Mouse (Mus musculus): ENCODE data around the gene Rrp7a. TPM values are rescaled to one million over a fixed set of nuclear protein-coding genes. Genes with fewer than 3 reads are reported as not detected.
"Not testable (repeated sequence)": the region's sequence is repeated elsewhere in the genome, so short reads cannot be mapped to it uniquely, and the experiment has no call there.

The Rrp7a gene
- polyA plus RNA-seq, 1 experiment from 2014 or later, result 85.1 TPM

DNA sequence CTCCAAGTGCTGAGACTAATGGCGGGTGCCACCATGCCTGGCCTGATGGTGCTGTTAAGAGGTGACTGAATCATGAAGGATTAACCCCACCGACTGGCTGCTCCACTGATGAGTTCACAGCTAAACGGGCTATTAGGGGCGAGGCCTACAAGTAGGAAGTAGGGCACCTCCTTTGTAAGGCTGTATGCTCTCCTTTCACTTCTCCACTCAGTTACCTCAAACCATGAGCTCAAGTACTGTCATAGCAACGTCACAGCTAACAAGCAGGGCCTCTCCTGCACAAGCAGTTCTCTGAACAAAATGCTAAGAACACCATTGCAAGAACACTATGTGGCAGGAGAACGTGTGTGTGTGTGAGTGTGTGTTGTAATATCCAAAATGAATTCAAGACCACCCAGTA, 22.9 kb upstream of the Rrp7a start:
- H3K27ac ChIP-seq (ENCODE audit: low read length), result no peak overlapping the region
- WGBS, result 88% methylated on average over 6 of the region's 6 CpGs
- H3K4me3 ChIP-seq (replicated peaks; ENCODE audit: low read length), result no peak overlapping the region
- no peak for ATAC-seq
- peaks cover 5% of the 10 kb centered on the region for H3K36me3 ChIP-seq (ENCODE audit: control insufficient read depth, insufficient read depth)
- H3K9me3 ChIP-seq (ENCODE audit: control insufficient read depth, low read length), result no peaks in the 10 kb centered on the region
- no peak overlapping the region for H3K9ac ChIP-seq (replicated peaks; ENCODE audit: low read depth, low read length)
- no peak overlapping the region for H3K4me2 ChIP-seq (ENCODE audit: low read length)
- no peaks in the 10 kb centered on the region for H3K27me3 ChIP-seq (replicated peaks; ENCODE audit: control insufficient read depth, insufficient read depth, low read length)
- peaks cover 23% of the 10 kb centered on the region for H3K4me1 ChIP-seq (replicated peaks; ENCODE audit: control insufficient read depth, insufficient read depth, low read length)

DNA sequence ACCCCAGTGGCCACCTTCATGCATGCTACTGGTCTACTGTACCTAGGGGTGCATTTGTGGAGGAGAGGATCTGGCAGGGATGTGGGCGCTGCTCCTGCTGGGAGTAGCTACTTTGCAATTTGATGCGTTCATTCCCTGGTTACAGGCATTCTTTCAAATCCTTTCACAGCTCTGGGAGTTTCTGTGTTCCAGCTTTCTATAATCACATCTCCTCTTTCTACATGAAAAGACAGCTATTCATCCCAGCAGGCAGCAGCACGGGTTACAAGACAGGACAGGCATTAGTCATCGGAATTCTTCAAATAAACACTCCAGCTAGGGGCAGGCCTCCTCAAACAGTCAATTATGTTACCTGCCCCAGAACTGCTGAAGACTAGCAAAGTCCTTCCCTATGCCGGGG, 20.3 kb upstream of the Rrp7a start:
- Histone ChIP-seq H3K4me3 (replicated peaks; ENCODE audit: low read length) (no peak overlapping the region), H3K9ac (replicated peaks; ENCODE audit: low read depth, low read length) (no peak overlapping the region), H3K9me3 (ENCODE audit: control insufficient read depth, low read length) (no peaks in the 10 kb centered on the region), H3K27ac (ENCODE audit: low read length) (no peak overlapping the region), H3K36me3 (ENCODE audit: control insufficient read depth, insufficient read depth) (peaks cover 5% of the 10 kb centered on the region), H3K4me1 (replicated peaks; ENCODE audit: control insufficient read depth, insufficient read depth, low read length) (peaks cover 15% of the 10 kb centered on the region), H3K4me2 (ENCODE audit: low read length) (no peak overlapping the region), H3K27me3 (replicated peaks; ENCODE audit: control insufficient read depth, insufficient read depth, low read length) (no peaks in the 10 kb centered on the region)
- 17% methylated on average over 5 of the region's 5 CpGs for WGBS
- ATAC-seq, result no peak

DNA sequence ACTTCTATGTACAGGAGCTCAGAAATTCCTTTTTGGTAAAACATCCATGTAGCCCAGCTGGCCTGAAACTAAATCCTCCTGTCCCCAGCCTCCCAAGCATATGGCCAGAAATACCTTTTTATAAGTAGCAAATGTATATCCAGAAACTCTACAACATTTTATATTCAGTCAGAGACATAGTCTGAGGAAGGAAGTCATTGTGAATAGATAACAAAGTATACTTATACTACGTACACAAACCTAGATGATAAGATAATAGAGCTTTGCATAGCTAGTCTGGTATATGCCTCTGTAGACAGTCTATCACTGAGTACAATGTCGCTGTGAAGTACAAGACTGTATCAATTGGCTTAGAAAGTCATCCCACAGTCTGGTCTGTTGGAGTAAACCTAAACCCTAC, 13.1 kb upstream of the Rrp7a start:
- WGBS, result 95% methylated on average over 2 of the region's 2 CpGs

DNA sequence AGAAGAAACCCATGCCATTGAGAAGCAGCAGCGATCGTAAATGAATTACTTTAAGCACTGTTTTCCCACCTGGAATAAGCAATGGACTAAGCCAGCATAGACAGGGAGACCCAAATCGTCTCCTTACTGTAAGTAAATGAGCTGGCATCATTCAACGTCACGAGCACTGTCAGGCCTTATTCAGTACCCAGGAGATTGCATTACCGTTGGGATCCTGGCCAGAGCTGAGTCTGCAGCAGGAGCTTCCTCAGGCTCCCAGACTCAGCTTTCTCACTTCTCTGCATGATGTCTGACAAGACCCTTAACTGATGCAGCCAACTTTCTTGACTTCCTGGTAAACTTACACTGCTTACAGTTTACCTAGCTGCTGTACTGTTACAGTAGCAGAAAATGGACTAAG, 12.1 kb upstream of the Rrp7a start:
- Histone ChIP-seq H3K36me3 (ENCODE audit: control insufficient read depth, insufficient read depth) (peaks cover 37% of the 10 kb centered on the region), H3K27me3 (replicated peaks; ENCODE audit: control insufficient read depth, insufficient read depth, low read length) (no peaks in the 10 kb centered on the region), H3K4me1 (replicated peaks; ENCODE audit: control insufficient read depth, insufficient read depth, low read length) (no peaks in the 10 kb centered on the region), H3K9me3 (ENCODE audit: control insufficient read depth, low read length) (no peaks in the 10 kb centered on the region), H3K4me3 (replicated peaks; ENCODE audit: low read length) (no peak overlapping the region), H3K4me2 (ENCODE audit: low read length) (no peak overlapping the region), H3K9ac (replicated peaks; ENCODE audit: low read depth, low read length) (no peak overlapping the region), H3K27ac (ENCODE audit: low read length) (no peak overlapping the region)
- WGBS, result 76% methylated on average over 6 of the region's 6 CpGs
- no peak for ATAC-seq

More for the DNA sequence above, 13.1 kb upstream of the Rrp7a start:
- no peaks in the 10 kb centered on the region for H3K27me3 ChIP-seq (replicated peaks; ENCODE audit: control insufficient read depth, insufficient read depth, low read length)
- peaks cover 37% of the 10 kb centered on the region for H3K36me3 ChIP-seq (ENCODE audit: control insufficient read depth, insufficient read depth)
- H3K27ac ChIP-seq (ENCODE audit: low read length), result no peak overlapping the region
- no peak overlapping the region for H3K9ac ChIP-seq (replicated peaks; ENCODE audit: low read depth, low read length)
- H3K9me3 ChIP-seq (ENCODE audit: control insufficient read depth, low read length), result no peaks in the 10 kb centered on the region
- 0 out of 2 replicates have a peak, but pooled peaks cover 1% of the 10 kb centered on the region for H3K4me1 ChIP-seq (replicated peaks; ENCODE audit: control insufficient read depth, insufficient read depth, low read length)
- ATAC-seq, result no peak
- no peak overlapping the region for H3K4me3 ChIP-seq (replicated peaks; ENCODE audit: low read length)
- H3K4me2 ChIP-seq (ENCODE audit: low read length), result no peak overlapping the region

DNA sequence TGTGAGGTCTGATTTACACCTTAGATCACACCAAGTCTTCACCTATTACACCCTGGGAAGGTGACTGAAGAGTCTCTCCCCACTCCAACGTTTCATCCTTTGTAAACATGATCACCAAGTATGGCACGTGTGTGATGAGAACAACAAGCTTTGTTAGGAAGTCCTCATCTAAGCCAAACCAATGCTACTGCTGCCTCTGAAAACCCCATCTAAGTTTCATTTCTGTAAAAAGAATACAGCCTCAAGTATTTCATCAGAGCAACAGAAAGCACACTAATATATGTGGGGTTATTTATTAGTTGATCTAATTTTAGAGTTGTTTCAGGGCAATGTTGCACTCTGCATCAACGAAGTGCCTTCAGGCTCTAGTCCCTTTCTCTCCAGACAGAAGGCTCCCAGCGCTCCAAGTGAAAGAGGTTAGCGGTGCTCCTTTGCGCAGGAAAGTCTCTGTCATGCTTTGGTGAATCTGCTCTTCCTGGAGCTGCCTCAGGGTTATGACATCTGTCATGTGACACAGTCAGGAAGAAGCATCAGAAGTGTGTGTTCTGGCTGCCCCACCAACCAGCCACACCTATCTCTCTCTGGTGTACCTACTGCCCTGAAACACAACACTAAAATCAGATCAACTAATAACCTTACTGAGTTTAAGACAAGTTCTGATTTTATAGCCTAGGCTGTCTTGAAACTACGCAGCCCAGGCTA, 7.1 kb upstream of the Rrp7a start:
- H3K4me1 ChIP-seq (replicated peaks; ENCODE audit: control insufficient read depth, insufficient read depth, low read length), result no peaks in the 10 kb centered on the region
- no peaks in the 10 kb centered on the region for H3K27me3 ChIP-seq (replicated peaks; ENCODE audit: control insufficient read depth, insufficient read depth, low read length)
- H3K27ac ChIP-seq (ENCODE audit: low read length), result no peak overlapping the region
- H3K4me2 ChIP-seq (ENCODE audit: low read length), result no peak overlapping the region
- peaks cover 60% of the 10 kb centered on the region for H3K36me3 ChIP-seq (ENCODE audit: control insufficient read depth, insufficient read depth)
- H3K9me3 ChIP-seq (ENCODE audit: control insufficient read depth, low read length), result no peaks in the 10 kb centered on the region
- no peak overlapping the region for H3K4me3 ChIP-seq (replicated peaks; ENCODE audit: low read length)
- H3K9ac ChIP-seq (replicated peaks; ENCODE audit: low read depth, low read length), result no peak overlapping the region
- 91% methylated on average over 7 of the region's 7 CpGs for WGBS
- no peak for ATAC-seq

DNA sequence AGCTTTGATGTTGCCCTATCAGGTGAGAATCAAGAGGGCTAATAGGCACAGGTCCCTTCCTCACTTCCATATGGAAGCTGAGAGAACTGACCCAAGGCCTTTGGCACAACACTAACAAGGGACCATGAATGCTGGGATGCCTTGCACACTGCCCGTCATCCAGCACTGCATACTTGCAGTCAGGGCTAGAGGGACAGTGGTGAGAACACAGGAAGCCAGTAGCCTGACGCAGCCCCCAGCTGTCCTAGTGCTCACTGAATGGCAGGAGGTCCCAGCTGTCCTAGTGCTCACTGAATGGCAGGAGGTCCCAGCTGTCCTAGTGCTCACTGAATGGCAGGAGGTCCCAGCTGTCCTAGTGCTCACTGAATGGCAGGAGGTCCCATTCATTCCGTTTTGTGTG, 4.4 kb upstream of the Rrp7a start:
- not testable (repeated sequence) for H3K4me1 ChIP-seq (replicated peaks; ENCODE audit: control insufficient read depth, insufficient read depth, low read length); H3K4me2 ChIP-seq (ENCODE audit: low read length); H3K9me3 ChIP-seq (ENCODE audit: control insufficient read depth, low read length); ATAC-seq; H3K27ac ChIP-seq (ENCODE audit: low read length); H3K9ac ChIP-seq (replicated peaks; ENCODE audit: low read depth, low read length); H3K4me3 ChIP-seq (replicated peaks; ENCODE audit: low read length); H3K27me3 ChIP-seq (replicated peaks; ENCODE audit: control insufficient read depth, insufficient read depth, low read length)
- H3K36me3 ChIP-seq (ENCODE audit: control insufficient read depth, insufficient read depth), result peaks cover 46% of the 10 kb centered on the region
- 62% methylated on average over 3 of the region's 3 CpGs for WGBS

DNA sequence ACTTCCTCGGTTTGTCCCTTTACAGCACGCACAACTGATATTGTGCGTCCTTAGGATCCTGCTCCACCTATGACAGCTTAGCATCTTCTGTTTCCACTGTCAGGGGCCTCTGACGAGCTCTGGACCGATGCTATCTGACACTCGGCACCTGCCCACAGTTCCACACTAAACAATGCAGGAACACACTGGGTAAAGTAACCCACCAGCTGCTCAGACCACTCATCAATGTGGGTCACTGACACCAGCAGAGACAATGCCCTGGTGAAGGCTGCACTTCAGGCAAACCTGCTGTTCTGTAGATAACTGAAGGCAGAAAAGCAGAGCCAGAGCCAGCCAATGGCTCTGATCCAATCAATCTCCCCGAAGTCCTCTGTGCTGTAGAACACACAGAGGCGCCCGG, 4.0 kb upstream of the Rrp7a start:
- Histone ChIP-seq H3K9ac (replicated peaks; ENCODE audit: low read depth, low read length) (no peak overlapping the region), H3K4me1 (replicated peaks; ENCODE audit: control insufficient read depth, insufficient read depth, low read length) (peaks cover 2% of the 10 kb centered on the region), H3K4me2 (ENCODE audit: low read length) (no peak overlapping the region), H3K4me3 (replicated peaks; ENCODE audit: low read length) (no peak overlapping the region), H3K27ac (ENCODE audit: low read length) (no peak overlapping the region), H3K9me3 (ENCODE audit: control insufficient read depth, low read length) (no peaks in the 10 kb centered on the region), H3K27me3 (replicated peaks; ENCODE audit: control insufficient read depth, insufficient read depth, low read length) (no peaks in the 10 kb centered on the region), H3K36me3 (ENCODE audit: control insufficient read depth, insufficient read depth) (peaks cover 44% of the 10 kb centered on the region)
- ATAC-seq, result no peak
- WGBS, result 91% methylated on average over 9 of the region's 9 CpGs

DNA sequence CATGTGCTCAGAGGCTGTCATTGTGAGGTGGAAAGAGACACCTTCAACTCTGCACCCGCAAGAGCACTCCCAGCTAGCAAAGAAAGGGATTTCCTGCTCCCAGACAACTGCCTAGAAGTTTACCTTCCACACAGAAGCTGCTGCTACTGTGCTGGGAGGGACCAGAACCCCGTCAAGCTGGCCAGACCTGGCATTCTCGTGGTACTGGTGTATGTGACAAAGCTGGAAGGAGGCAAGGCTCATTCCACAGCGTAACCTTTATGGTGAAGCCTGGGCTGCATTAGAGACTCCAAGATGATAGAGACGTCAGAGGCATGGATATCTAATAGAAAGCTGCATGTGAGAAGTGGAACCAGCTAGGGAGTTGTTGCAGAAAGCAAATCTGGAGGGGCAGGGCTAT, 2.0 kb upstream of the Rrp7a start:
- WGBS, result 74% methylated on average over 5 of the region's 5 CpGs
- H3K36me3 ChIP-seq (ENCODE audit: control insufficient read depth, insufficient read depth), result peaks cover 36% of the 10 kb centered on the region
- ATAC-seq, result no peak

DNA sequence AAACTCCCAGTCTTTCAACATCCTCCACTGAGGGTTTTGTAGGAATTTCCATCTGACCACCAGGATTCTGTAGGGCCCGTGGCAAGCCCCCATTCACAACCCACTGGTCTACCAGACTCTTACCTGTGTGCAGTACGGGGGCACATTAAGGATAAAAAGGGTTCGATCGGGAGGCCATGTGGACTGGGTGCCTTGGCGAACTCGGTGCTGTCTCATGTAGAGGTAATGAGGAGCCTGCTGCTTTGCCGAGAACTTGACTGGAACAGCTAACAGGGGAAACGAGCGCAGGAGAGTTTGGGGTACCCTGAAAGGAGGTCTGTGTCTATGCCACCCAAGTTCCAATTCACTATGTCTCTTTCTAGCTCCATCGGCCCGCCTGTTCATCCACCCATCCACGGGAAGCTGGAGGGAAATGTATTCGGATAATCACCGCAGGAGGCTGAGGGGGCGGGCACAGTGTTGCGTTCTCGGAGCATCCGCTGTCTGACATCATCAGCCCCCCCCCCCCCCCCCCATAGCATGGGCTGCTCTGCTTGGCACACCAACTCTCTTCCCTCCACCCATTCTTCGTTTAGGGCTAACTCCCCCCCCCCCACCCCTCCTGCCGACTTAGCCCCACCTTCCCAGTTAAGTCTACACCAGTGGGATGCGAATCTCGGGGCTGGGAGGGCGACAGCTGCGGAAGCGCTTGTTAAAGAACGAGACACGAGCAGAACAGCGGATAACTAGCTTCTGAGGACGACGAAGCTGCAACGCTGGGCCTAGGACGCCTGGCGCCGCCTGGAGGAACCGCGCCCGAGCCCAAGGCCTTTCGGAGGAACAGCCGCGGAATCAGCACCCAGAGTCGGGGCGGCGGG, 664 bp downstream of the Rrp7a start:
- Histone ChIP-seq H3K4me1 (replicated peaks; ENCODE audit: control insufficient read depth, insufficient read depth, low read length) (peaks cover 16% of the 10 kb centered on the region), H3K9me3 (ENCODE audit: control insufficient read depth, low read length) (no peaks in the 10 kb centered on the region), H3K27me3 (replicated peaks; ENCODE audit: control insufficient read depth, insufficient read depth, low read length) (no peaks in the 10 kb centered on the region), H3K36me3 (ENCODE audit: control insufficient read depth, insufficient read depth) (peaks cover 24% of the 10 kb centered on the region), H3K4me3 (replicated peaks; ENCODE audit: low read length) (peak overlapping the region; percentile 80), H3K9ac (replicated peaks; ENCODE audit: low read depth, low read length) (peak overlapping the region; percentile 71), H3K4me2 (ENCODE audit: low read length) (peak overlapping the region; percentile 84), H3K27ac (ENCODE audit: low read length) (peak overlapping the region; percentile 87)
- peak; percentile 41 for ATAC-seq
- 2% methylated on average over 40 of the region's 43 CpGs for WGBS

More for the DNA sequence above, 2.0 kb upstream of the Rrp7a start:
- no peaks in the 10 kb centered on the region for H3K27me3 ChIP-seq (replicated peaks; ENCODE audit: control insufficient read depth, insufficient read depth, low read length)
- peaks cover 9% of the 10 kb centered on the region for H3K4me1 ChIP-seq (replicated peaks; ENCODE audit: control insufficient read depth, insufficient read depth, low read length)
- no peak overlapping the region for H3K4me3 ChIP-seq (replicated peaks; ENCODE audit: low read length)
- no peak overlapping the region for H3K9ac ChIP-seq (replicated peaks; ENCODE audit: low read depth, low read length)
- H3K4me2 ChIP-seq (ENCODE audit: low read length), result no peak overlapping the region
- H3K9me3 ChIP-seq (ENCODE audit: control insufficient read depth, low read length), result no peaks in the 10 kb centered on the region
- no peak overlapping the region for H3K27ac ChIP-seq (ENCODE audit: low read length)

Data from forebrain, embryonic 16.5 days (tissue).